Mouse (Mus musculus): ENCODE results near the gene Nfib.

DNA sequence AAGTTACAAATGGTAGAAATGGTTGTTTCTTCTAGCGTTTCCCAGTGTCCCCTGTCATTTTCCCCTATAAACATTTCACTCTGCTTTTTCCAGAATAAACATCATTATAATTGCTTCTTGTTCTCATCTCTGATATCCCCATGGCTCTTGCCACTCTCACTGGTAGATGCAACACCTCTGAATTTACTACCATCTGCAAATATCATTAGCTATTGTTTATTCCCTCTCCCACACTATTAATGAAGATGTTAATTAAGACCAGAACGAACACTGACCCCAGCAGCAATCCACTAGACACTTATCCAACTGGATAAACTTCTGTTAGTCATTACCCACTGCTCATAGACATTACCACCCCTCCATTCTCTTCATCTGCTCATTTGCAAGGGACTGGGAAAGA is 176.6 kb downstream of the Nfib start:
- no peak for TF ChIP-seq CTCF (IDR thresholded peaks at IDR 0.05; ENCODE audit: low read depth)
- TF ChIP-seq EP300 (IDR thresholded peaks at IDR 0.05; ENCODE audit: low read depth), result no peak

Data from liver, embryonic 14.5 days (tissue).